Mouse (Mus musculus): Measurements from ENCODE around the gene Sit1.

DNA sequence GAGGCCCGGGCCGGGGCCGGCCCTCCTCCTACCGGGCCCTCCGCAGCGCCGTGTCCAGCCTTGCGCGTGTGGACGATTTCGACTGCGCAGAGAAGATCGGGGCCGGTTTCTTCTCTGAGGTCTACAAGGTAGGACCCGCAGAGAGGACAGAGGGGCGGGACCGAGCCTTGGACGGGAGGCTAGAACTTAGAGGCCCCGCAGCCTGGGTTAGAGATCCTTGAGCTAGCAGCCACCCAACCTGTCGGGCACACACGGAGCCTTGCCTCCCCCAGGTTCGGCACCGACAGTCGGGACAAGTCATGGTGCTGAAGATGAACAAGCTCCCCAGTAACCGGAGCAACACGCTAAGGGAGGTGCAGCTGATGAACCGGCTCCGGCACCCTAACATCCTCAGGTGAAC lies 40.0 kb downstream of the Sit1 start:
- TF ChIP-seq CTCF (IDR thresholded peaks at IDR 0.05) (no peak), POLR2A (IDR thresholded peaks at IDR 0.05; ENCODE audit: insufficient read depth, low read depth, low read length) (no peak)
